In the genomic region with DNA sequence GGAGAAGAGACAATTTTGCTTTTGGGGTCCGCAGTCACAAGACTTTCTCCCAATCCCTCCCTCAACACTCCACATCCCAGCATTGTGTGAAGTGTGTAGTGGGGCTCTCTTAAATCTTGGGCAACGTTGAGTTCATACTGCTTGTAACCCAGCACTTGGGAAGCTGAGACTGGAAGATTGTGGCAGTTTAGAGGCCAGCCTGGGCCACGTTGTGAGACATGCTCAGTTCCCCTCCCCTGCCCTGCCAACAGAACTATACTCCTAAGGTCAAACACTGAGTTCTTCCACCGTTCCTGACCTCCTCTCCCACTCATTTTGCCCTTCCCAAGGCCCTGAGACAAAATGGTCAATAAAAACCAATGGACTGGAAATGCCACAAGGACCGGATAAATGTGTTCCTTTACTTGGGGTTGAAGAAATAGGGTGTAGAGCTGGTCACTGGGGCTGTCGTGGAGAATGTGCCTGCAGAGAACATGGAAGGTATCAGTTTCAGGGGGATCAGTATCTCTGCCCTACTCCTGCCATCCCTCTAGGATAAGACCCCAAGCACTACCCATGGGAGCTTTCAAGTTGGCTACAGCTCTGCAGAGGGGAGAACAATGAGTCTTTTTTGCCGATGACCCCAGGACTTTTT, we compare ENCODE assay signal across 29 mouse cellular contexts. TPM values are rescaled to one million over a fixed set of nuclear protein-coding genes. Genes with fewer than 3 reads are reported as not detected.
A peak's percentile ranks its signal among the peaks of the same experiment; 100 is the strongest.
DNase-seq lines count a peak whose midpoint lies in the region; ATAC-seq and TF ChIP-seq lines count a peak whose summit lies in the region.
"Had no signal": no experiment of that assay in that cellular context is flagged by ENCODE, and none has a peak within 500 bp of the region (broad histone marks: within the 10 kb centered on the region; RNA-seq: fewer than 3 reads in every experiment).

No protein-coding gene starts in this region.

- no peak for ATAC-seq in megakaryocyte, adult 5-6 weeks (ENCODE audit: poor library complexity, severe bottlenecking)
- ATAC-seq in kidney, embryonic 14.5 days (ENCODE audit: low FRiP score, low TSS enrichment), result peak; percentile 74
- peak; percentile 40 for ATAC-seq in kidney, postnatal 0 days (replicated peaks; ENCODE audit: low FRiP score, low read depth)
- ATAC-seq: forebrain, embryonic 15.5 days; Patski had no signal

- no peak for TF ChIP-seq CTCF in kidney, postnatal 0 days (IDR thresholded peaks at IDR 0.05; ENCODE audit: low read depth)

- H3K27me3 ChIP-seq in megakaryocyte, embryonic 14.5 days (replicated peaks), result no peaks in the 10 kb centered on the region
- H3K27me3 ChIP-seq in kidney, embryonic 14.5 days (ENCODE audit: control insufficient read depth, insufficient read depth, low read length), result no peaks in the 10 kb centered on the region
- H3K27me3 ChIP-seq in kidney, postnatal 0 days (ENCODE audit: insufficient read depth, low read length), result no peaks in the 10 kb centered on the region
- H3K27me3 ChIP-seq: CH12.LX; embryonic facial prominence, embryonic 13.5 days; forebrain, embryonic 12.5 days; forebrain, embryonic 15.5 days; hindbrain, embryonic 12.5 days; hindbrain, embryonic 15.5 days; Patski had no signal

- WGBS in kidney, embryonic 14.5 days, result 39% methylated on average over 7 of the region's 7 CpGs
- 42% methylated on average over 7 of the region's 7 CpGs for WGBS in kidney, postnatal 0 days

- H3K4me2 ChIP-seq in kidney, embryonic 14.5 days (replicated peaks; ENCODE audit: low read depth, low read length), result no peak overlapping the region
- H3K4me2 ChIP-seq in kidney, postnatal 0 days (ENCODE audit: low read length), result no peak overlapping the region
- H3K4me2 ChIP-seq: embryonic facial prominence, embryonic 13.5 days; forebrain, embryonic 12.5 days; forebrain, embryonic 15.5 days; heart, embryonic 11.5 days; hindbrain, embryonic 12.5 days; hindbrain, embryonic 15.5 days had no signal

- H3K27ac ChIP-seq in kidney, embryonic 14.5 days (ENCODE audit: low read depth, low read length), result no peak overlapping the region
- H3K27ac ChIP-seq in kidney, postnatal 0 days, result no peak overlapping the region
- H3K27ac ChIP-seq: embryonic facial prominence, embryonic 10.5 days; embryonic facial prominence, embryonic 13.5 days; forebrain, embryonic 12.5 days; forebrain, embryonic 15.5 days; heart, adult 2 months; hindbrain, embryonic 12.5 days; hindbrain, embryonic 15.5 days had no signal

- peaks cover 80% of the 10 kb centered on the region for H3K4me1 ChIP-seq in megakaryocyte, embryonic 14.5 days
- no peaks in the 10 kb centered on the region for H3K4me1 ChIP-seq in kidney, embryonic 14.5 days (ENCODE audit: control insufficient read depth, insufficient read depth, low read length)
- no peaks in the 10 kb centered on the region for H3K4me1 ChIP-seq in kidney, postnatal 0 days (replicated peaks; ENCODE audit: insufficient read depth, low read length)
- H3K4me1 ChIP-seq: embryonic facial prominence, embryonic 10.5 days; embryonic facial prominence, embryonic 13.5 days; forebrain, embryonic 12.5 days; forebrain, embryonic 15.5 days; hindbrain, embryonic 12.5 days; hindbrain, embryonic 15.5 days had no signal

- H3K36me3 ChIP-seq in megakaryocyte, embryonic 14.5 days (replicated peaks; ENCODE audit: low read length), result peaks cover 85% of the 10 kb centered on the region
- no peaks in the 10 kb centered on the region for H3K36me3 ChIP-seq in kidney, embryonic 14.5 days (ENCODE audit: control insufficient read depth, insufficient read depth, low read length)
- H3K36me3 ChIP-seq in kidney, postnatal 0 days (ENCODE audit: insufficient read depth, low read length), result no peaks in the 10 kb centered on the region
- H3K36me3 ChIP-seq: embryonic facial prominence, embryonic 10.5 days; embryonic facial prominence, embryonic 13.5 days; forebrain, embryonic 12.5 days; forebrain, embryonic 15.5 days; hindbrain, embryonic 12.5 days; hindbrain, embryonic 15.5 days had no signal

- peak overlapping the region; percentile 92 for H3K4me3 ChIP-seq in megakaryocyte, embryonic 14.5 days (replicated peaks)
- no peak overlapping the region for H3K4me3 ChIP-seq in kidney, embryonic 14.5 days (ENCODE audit: low read length)
- no peak overlapping the region for H3K4me3 ChIP-seq in kidney, postnatal 0 days (replicated peaks; ENCODE audit: low read depth, low read length)
- H3K4me3 ChIP-seq: embryonic facial prominence, embryonic 10.5 days; embryonic facial prominence, embryonic 13.5 days; erythroblast, embryonic 14.5 days; forebrain, embryonic 12.5 days; forebrain, embryonic 15.5 days; heart, adult 2 months; hindbrain, embryonic 12.5 days; hindbrain, embryonic 15.5 days had no signal

- peak; percentile 19 for DNase-seq in kidney, adult 11 months
- DNase-seq in kidney, postnatal 14 days, result no peak
- peak; percentile 23 for DNase-seq in kidney, postnatal 0 days (ENCODE audit: low spot score)
- DNase-seq in thymus, postnatal 36 days, result no peak
- DNase-seq: adrenal gland, adult 2 months; adrenal gland, postnatal 14 days; cerebellum, adult 11-12 months; cerebellum, adult 8-10 months; cerebellum, postnatal 10 days; cerebellum, postnatal 36 days; embryo, embryonic 11 days; gastrocnemius, postnatal 25 days; heart, adult 2 months had no signal

- H3K9me3 ChIP-seq in megakaryocyte, embryonic 14.5 days, result no peaks in the 10 kb centered on the region
- H3K9me3 ChIP-seq in kidney, embryonic 14.5 days (ENCODE audit: control insufficient read depth, low read length), result no peaks in the 10 kb centered on the region
- no peaks in the 10 kb centered on the region for H3K9me3 ChIP-seq in kidney, postnatal 0 days (replicated peaks; ENCODE audit: low read length)
- H3K9me3 ChIP-seq: embryonic facial prominence, embryonic 10.5 days; embryonic facial prominence, embryonic 13.5 days; forebrain, embryonic 12.5 days; forebrain, embryonic 15.5 days; G1E; hindbrain, embryonic 12.5 days; hindbrain, embryonic 15.5 days had no signal

- H3K9ac ChIP-seq in kidney, embryonic 14.5 days (ENCODE audit: low read depth, low read length), result no peak overlapping the region
- no peak overlapping the region for H3K9ac ChIP-seq in kidney, postnatal 0 days (ENCODE audit: low read depth, low read length)
- H3K9ac ChIP-seq: embryonic facial prominence, embryonic 13.5 days; forebrain, embryonic 12.5 days; forebrain, embryonic 15.5 days; hindbrain, embryonic 12.5 days; hindbrain, embryonic 15.5 days had no signal

RNA-seq across cellular contexts. Expression of a gene that starts 4.8 kb away (rescaled TPM):
- 34.4 and 41.9 TPM in 2 replicates for polyA plus RNA-seq in megakaryocyte, embryonic 14.5 days (2012; ENCODE audit: insufficient read depth, low replicate concordance)
- total RNA-seq in megakaryocyte, adult 5-6 weeks (2015), result 126 and 132 TPM in 2 replicates
- total RNA-seq in megakaryocyte, adult 5-6 weeks (2017), result 71.5 and 74.6 TPM in 2 replicates
- polyA plus RNA-seq in kidney, embryonic 14.5 days (2014; fragmentation: Nextera tagmentation; extraction: Ambion mirVana), result 0.64 and 0.70 TPM in 2 replicates
- polyA plus RNA-seq in kidney, postnatal 0 days (2015; fragmentation: Nextera tagmentation; extraction: Ambion mirVana), result 0.24 and 0.31 TPM in 2 replicates

RNA-seq across cellular contexts. Expression of a gene that starts 31.5 kb away (rescaled TPM):
- polyA plus RNA-seq in megakaryocyte, embryonic 14.5 days (2012; ENCODE audit: insufficient read depth, low replicate concordance), result 39.6 and 78.6 TPM in 2 replicates
- 22.3 and 23.0 TPM in 2 replicates for total RNA-seq in megakaryocyte, adult 5-6 weeks (2015)
- total RNA-seq in megakaryocyte, adult 5-6 weeks (2017), result 11.8 and 14.0 TPM in 2 replicates
- polyA plus RNA-seq in kidney, embryonic 14.5 days (2014; fragmentation: Nextera tagmentation; extraction: Ambion mirVana), result 117 and 188 TPM in 2 replicates
- polyA plus RNA-seq in kidney, postnatal 0 days (2015; fragmentation: Nextera tagmentation; extraction: Ambion mirVana), result 98.2 and 102 TPM in 2 replicates

RNA-seq across cellular contexts. Expression of a gene that starts 32.2 kb away (rescaled TPM):
- polyA plus RNA-seq in megakaryocyte, embryonic 14.5 days (2012; ENCODE audit: insufficient read depth, low replicate concordance), result 260 and 290 TPM in 2 replicates
- 442 and 475 TPM in 2 replicates for total RNA-seq in megakaryocyte, adult 5-6 weeks (2015)
- 501 and 520 TPM in 2 replicates for total RNA-seq in megakaryocyte, adult 5-6 weeks (2017)
- polyA plus RNA-seq in kidney, embryonic 14.5 days (2014; fragmentation: Nextera tagmentation; extraction: Ambion mirVana), result 515 and 618 TPM in 2 replicates
- 756 and 779 TPM in 2 replicates for polyA plus RNA-seq in kidney, postnatal 0 days (2015; fragmentation: Nextera tagmentation; extraction: Ambion mirVana)

RNA-seq across cellular contexts. Expression of a gene that starts 45.8 kb away (rescaled TPM):
- polyA plus RNA-seq in megakaryocyte, embryonic 14.5 days (2012; ENCODE audit: insufficient read depth, low replicate concordance), result not detected in 2 replicates
- 6.0 and 18.8 TPM in 2 replicates for total RNA-seq in megakaryocyte, adult 5-6 weeks (2015)
- 3.0 and 5.4 TPM in 2 replicates for total RNA-seq in megakaryocyte, adult 5-6 weeks (2017)
- polyA plus RNA-seq in kidney, embryonic 14.5 days (2014; fragmentation: Nextera tagmentation; extraction: Ambion mirVana), result 1.9 and 2.2 TPM in 2 replicates
- polyA plus RNA-seq in kidney, postnatal 0 days (2015; fragmentation: Nextera tagmentation; extraction: Ambion mirVana), result 0.86 and 0.91 TPM in 2 replicates
- polyA plus RNA-seq: erythroblast, embryonic 14.5 days had no signal

RNA-seq across cellular contexts. Expression of a gene that starts 57.0 kb away (rescaled TPM):
- not detected in 2 replicates for polyA plus RNA-seq in megakaryocyte, embryonic 14.5 days (2012; ENCODE audit: insufficient read depth, low replicate concordance)
- total RNA-seq in megakaryocyte, adult 5-6 weeks (2015), result 0.40 and 1.2 TPM in 2 replicates
- total RNA-seq in megakaryocyte, adult 5-6 weeks (2017), result 2.1 and 5.8 TPM in 2 replicates
- polyA plus RNA-seq in kidney, embryonic 14.5 days (2014; fragmentation: Nextera tagmentation; extraction: Ambion mirVana), result 0.53 TPM in 1 of 2 replicates, not detected in the other
- 0.18 TPM in 1 of 2 replicates, not detected in the other for polyA plus RNA-seq in kidney, postnatal 0 days (2015; fragmentation: Nextera tagmentation; extraction: Ambion mirVana)
- total RNA-seq: adrenal gland, adult 2 months; adrenal gland, postnatal 14 days; gastrocnemius, postnatal 25 days; heart, postnatal 25 days; hematopoietic stem cell, adult 5-6 weeks had no signal
- polyA plus RNA-seq: adrenal gland, adult 2 months; embryonic facial prominence, embryonic 10.5 days; embryonic facial prominence, embryonic 13.5 days; erythroblast, embryonic 14.5 days; forebrain, embryonic 12.5 days; heart, adult 2 months; hindbrain, embryonic 12.5 days; hindbrain, embryonic 15.5 days; Patski had no signal

Comparison
In these comparisons a context has a peak if more than half of its experiments do, and no peak if none do; other contexts are left out.
1. DNase-seq: peak in kidney, adult 11 months (single experiment) and kidney, postnatal 0 days (single experiment); none in kidney, postnatal 14 days (single experiment) and thymus, postnatal 36 days (0 of 2).
2. RNA of a gene that starts 4.8 kb away (polyA plus RNA-seq): 34.4 to 41.9 TPM in megakaryocyte, embryonic 14.5 days; 0.64 to 0.70 TPM in kidney, embryonic 14.5 days and 0.24 to 0.31 TPM in kidney, postnatal 0 days; every median in the first group is over 10 times any median in the second.